Mouse (Mus musculus): ENCODE measurements around the gene Ddb1. TPM values are rescaled to one million over a fixed set of nuclear protein-coding genes. Genes with fewer than 3 reads are reported as not detected.

The Ddb1 gene
- polyA plus RNA-seq, 1 experiment from 2014 or later, result 176 TPM

DNA sequence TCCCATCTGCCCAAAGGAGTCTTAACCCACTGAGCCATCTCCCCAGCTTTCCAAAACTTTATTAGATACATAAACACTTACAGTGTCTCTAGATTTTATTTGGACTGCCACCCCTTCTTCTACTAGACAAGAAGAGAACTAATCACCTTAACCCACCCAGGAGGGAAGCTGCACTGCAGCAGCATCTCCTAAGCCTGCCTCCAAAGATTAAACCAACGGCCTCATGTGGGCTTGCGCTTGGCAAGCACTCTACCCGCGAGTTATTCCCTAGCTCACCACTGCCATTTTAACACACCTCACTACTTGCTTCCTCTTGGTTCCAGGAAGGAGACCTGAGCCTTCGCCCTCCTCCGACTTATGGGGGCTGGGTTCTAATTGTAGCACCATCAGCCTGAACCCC, 40.8 kb upstream of the Ddb1 start:
- Histone ChIP-seq H3K9me3 (ENCODE audit: control insufficient read depth, low read length) (no peaks in the 10 kb centered on the region), H3K4me2 (ENCODE audit: low read depth, low read length) (no peak overlapping the region), H3K36me3 (ENCODE audit: control insufficient read depth, insufficient read depth, low read length) (no peaks in the 10 kb centered on the region), H3K4me1 (ENCODE audit: control insufficient read depth, insufficient read depth, low read length) (no peaks in the 10 kb centered on the region), H3K9ac (replicated peaks; ENCODE audit: low read depth, low read length) (no peak overlapping the region), H3K27me3 (ENCODE audit: control insufficient read depth, insufficient read depth, low read length) (no peaks in the 10 kb centered on the region), H3K4me3 (ENCODE audit: low read depth, low read length) (no peak overlapping the region), H3K27ac (ENCODE audit: low read depth, low read length) (no peak overlapping the region)
- WGBS, result 80% methylated on average over 6 of the region's 6 CpGs
- no peak for ATAC-seq (ENCODE audit: low read depth)

DNA sequence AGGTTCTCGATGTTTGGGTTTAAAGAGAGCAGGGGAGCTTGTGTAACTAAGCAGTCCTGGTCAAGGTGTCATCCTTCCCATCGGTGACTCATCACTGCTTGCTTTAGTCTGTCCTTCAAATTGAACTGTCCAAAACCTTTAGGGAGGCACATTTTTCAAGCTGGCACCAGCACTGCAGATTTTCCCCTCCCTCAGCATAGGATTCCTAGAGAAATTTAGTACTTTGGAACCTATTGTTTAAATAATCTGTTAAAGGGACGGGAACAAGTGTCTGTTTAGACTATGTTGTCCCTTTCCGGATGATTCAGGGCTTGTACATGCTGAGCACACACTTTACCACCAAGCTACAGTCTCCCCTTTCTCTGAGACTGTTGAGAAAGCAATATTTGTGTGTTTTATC, 39.9 kb upstream of the Ddb1 start:
- H3K4me1 ChIP-seq (ENCODE audit: control insufficient read depth, insufficient read depth, low read length), result no peaks in the 10 kb centered on the region
- H3K27ac ChIP-seq (ENCODE audit: low read depth, low read length), result no peak overlapping the region
- no peak for ATAC-seq (ENCODE audit: low read depth)
- no peaks in the 10 kb centered on the region for H3K27me3 ChIP-seq (ENCODE audit: control insufficient read depth, insufficient read depth, low read length)
- H3K9ac ChIP-seq (replicated peaks; ENCODE audit: low read depth, low read length), result no peak overlapping the region
- no peak overlapping the region for H3K4me2 ChIP-seq (ENCODE audit: low read depth, low read length)
- 0 out of 2 replicates have a peak, but pooled peaks cover 5% of the 10 kb centered on the region for H3K36me3 ChIP-seq (ENCODE audit: control insufficient read depth, insufficient read depth, low read length)
- 88% methylated on average over 4 of the region's 4 CpGs for WGBS
- H3K4me3 ChIP-seq (ENCODE audit: low read depth, low read length), result no peak overlapping the region
- H3K9me3 ChIP-seq (ENCODE audit: control insufficient read depth, low read length), result no peaks in the 10 kb centered on the region

DNA sequence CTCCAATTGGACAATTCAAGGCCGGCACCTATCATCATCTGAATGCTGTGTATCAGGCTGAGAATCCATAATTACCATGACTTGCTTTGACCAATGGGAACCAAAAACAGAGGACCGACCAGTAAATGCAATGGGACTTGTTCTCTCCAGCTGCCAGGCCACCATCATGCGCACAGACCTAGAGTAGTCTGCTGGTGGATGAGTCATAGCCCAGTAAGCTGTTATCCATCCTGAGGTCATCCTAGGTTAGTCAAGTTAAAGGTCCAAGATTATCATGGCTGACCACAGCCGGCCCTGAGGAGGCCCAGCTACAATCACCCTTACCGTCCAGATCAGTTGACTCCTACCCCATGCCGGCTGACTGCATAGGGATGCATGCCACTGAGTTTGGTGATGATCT, 35.5 kb upstream of the Ddb1 start:
- 93% methylated on average over 6 of the region's 6 CpGs for WGBS
- H3K9ac ChIP-seq (replicated peaks; ENCODE audit: low read depth, low read length), result no peak overlapping the region
- H3K4me3 ChIP-seq (ENCODE audit: low read depth, low read length), result no peak overlapping the region
- no peak overlapping the region for H3K4me2 ChIP-seq (ENCODE audit: low read depth, low read length)
- H3K27me3 ChIP-seq (ENCODE audit: control insufficient read depth, insufficient read depth, low read length), result no peaks in the 10 kb centered on the region
- H3K27ac ChIP-seq (ENCODE audit: low read depth, low read length), result no peak overlapping the region
- ATAC-seq (ENCODE audit: low read depth), result no peak
- H3K36me3 ChIP-seq (ENCODE audit: control insufficient read depth, insufficient read depth, low read length), result peaks cover 17% of the 10 kb centered on the region
- H3K9me3 ChIP-seq (ENCODE audit: control insufficient read depth, low read length), result no peaks in the 10 kb centered on the region
- H3K4me1 ChIP-seq (ENCODE audit: control insufficient read depth, insufficient read depth, low read length), result no peaks in the 10 kb centered on the region

DNA sequence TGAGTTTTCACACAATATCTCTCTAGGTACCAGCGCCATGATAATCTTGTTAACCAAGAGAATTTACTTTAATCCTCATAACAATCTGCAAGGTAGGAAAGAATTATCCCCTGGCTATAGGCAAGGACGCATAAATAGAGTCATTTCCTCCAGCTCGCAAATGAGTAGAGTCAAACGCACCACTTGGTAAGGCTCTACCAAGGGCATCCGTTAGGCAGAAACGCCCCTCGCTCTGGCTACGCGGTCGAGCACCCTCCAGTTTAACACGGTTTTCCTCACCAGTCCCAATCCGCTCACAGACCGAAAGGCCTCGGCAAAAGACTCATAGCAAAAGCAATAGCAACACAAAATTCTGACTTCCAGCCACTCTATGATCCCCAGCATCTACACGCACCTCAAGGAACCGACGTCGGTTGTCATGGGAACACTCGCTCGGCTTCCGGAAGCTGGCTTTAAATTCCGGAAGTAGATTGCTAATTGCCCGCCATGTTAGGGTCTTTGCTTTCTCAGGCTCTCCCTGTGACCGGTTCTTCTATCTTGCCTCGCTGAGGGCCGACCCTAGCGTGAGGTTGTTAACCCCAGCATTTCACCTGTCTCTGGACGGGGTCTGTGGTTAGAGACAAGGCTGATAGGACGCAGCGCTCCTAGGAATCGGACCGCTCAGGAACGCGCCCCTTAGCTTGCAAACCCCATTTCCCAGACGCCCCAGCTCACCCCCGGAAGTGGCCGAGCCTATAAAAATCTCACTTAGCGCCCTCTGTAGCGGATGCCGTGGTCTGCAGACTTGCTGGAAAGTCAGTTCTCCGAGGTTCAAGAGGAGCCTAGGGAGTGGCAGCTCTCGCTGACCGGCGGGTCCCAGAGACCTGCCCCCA, 28.2 kb upstream of the Ddb1 start, which contains the start of the genes Cyb561a3 and Tmem138:
Gene Cyb561a3, plus strand, starts transcription at position 483 of the 872 bp plus-strand sequence.
Gene Tmem138, minus strand, starts transcription at position 673 of the 872 bp plus-strand sequence.
- Histone ChIP-seq H3K4me2 (ENCODE audit: low read depth, low read length) (peak within 1 kb of the TSS; percentile 56), H3K4me3 (ENCODE audit: low read depth, low read length) (peak within 1 kb of the TSS; percentile 66), H3K27ac (ENCODE audit: low read depth, low read length) (peak within 1 kb of the TSS; percentile 82), H3K36me3 (ENCODE audit: control insufficient read depth, insufficient read depth, low read length) (peaks cover 9% of the 10 kb centered on the region; the same call in 1 of the 2 replicates), H3K9me3 (ENCODE audit: control insufficient read depth, low read length) (no peaks in the 10 kb centered on the region), H3K4me1 (ENCODE audit: control insufficient read depth, insufficient read depth, low read length) (peaks cover 18% of the 10 kb centered on the region), H3K9ac (replicated peaks; ENCODE audit: low read depth, low read length) (peak within 1 kb of the TSS; percentile 55), H3K27me3 (ENCODE audit: control insufficient read depth, insufficient read depth, low read length) (no peaks in the 10 kb centered on the region)
- peak; percentile 97 for ATAC-seq (ENCODE audit: low read depth)
- whole genome bisulfite sequencing, result under 1% methylated on average over 44 of the region's 44 CpGs

DNA sequence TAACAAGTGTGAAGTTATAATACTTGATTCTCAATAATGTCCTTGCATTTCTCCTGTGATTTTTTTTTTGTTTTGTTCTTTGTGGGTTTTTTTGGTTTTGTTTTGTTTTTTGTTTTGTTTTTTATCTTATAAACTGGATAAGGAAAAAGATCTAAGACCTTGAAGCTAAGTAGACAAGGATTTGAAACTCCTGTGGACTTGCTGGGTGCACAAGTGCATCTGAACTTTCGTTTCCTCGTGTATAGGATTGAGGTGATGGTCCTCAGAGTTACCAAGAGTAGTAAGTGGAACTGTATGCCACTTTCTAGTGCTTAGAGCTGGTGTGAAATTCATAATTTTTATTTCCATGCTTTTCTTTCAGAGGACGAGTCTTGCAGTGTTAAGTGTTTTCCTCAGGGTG, 25.0 kb upstream of the Ddb1 start:
- H3K9me3 ChIP-seq (ENCODE audit: control insufficient read depth, low read length), result no peaks in the 10 kb centered on the region
- no peaks in the 10 kb centered on the region for H3K27me3 ChIP-seq (ENCODE audit: control insufficient read depth, insufficient read depth, low read length)
- no peak overlapping the region for H3K4me3 ChIP-seq (ENCODE audit: low read depth, low read length)
- H3K27ac ChIP-seq (ENCODE audit: low read depth, low read length), result no peak overlapping the region
- H3K4me2 ChIP-seq (ENCODE audit: low read depth, low read length), result no peak overlapping the region
- ATAC-seq (ENCODE audit: low read depth), result no peak
- whole genome bisulfite sequencing, result 89% methylated on average over 3 of the region's 3 CpGs
- no peak overlapping the region for H3K9ac ChIP-seq (replicated peaks; ENCODE audit: low read depth, low read length)
- peaks cover 18% of the 10 kb centered on the region for H3K4me1 ChIP-seq (ENCODE audit: control insufficient read depth, insufficient read depth, low read length)
- peaks cover 3% of the 10 kb centered on the region; the same call in 1 of the 2 replicates for H3K36me3 ChIP-seq (ENCODE audit: control insufficient read depth, insufficient read depth, low read length)

DNA sequence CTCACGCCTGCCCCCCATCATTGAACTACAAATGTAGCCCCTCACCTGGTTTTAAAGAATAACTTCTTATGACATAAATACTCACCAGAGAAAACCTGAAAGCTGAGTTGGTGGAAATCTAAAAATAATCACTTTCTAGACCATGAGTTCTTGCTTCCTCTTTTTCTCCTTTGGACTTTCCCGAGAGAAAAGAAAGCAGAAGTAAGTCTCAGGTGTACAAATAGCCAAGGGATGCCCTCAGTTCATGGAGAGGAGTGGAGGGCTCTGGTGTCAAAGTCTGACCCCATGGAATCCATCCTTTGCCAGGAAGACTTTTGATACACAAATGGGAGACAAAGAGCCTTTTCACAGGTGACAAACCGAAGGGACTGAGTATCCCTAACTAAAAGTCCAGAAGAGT, 24.4 kb upstream of the Ddb1 start:
- Histone ChIP-seq H3K27me3 (ENCODE audit: control insufficient read depth, insufficient read depth, low read length) (no peaks in the 10 kb centered on the region), H3K4me1 (ENCODE audit: control insufficient read depth, insufficient read depth, low read length) (peaks cover 15% of the 10 kb centered on the region), H3K4me3 (ENCODE audit: low read depth, low read length) (no peak overlapping the region), H3K9me3 (ENCODE audit: control insufficient read depth, low read length) (no peaks in the 10 kb centered on the region), H3K9ac (replicated peaks; ENCODE audit: low read depth, low read length) (no peak overlapping the region), H3K27ac (ENCODE audit: low read depth, low read length) (no peak overlapping the region), H3K4me2 (ENCODE audit: low read depth, low read length) (no peak overlapping the region), H3K36me3 (ENCODE audit: control insufficient read depth, insufficient read depth, low read length) (0 out of 2 replicates have a peak, but pooled peaks cover 3% of the 10 kb centered on the region)
- ATAC-seq (ENCODE audit: low read depth), result no peak
- WGBS, result 87% methylated on average over 3 of the region's 3 CpGs

DNA sequence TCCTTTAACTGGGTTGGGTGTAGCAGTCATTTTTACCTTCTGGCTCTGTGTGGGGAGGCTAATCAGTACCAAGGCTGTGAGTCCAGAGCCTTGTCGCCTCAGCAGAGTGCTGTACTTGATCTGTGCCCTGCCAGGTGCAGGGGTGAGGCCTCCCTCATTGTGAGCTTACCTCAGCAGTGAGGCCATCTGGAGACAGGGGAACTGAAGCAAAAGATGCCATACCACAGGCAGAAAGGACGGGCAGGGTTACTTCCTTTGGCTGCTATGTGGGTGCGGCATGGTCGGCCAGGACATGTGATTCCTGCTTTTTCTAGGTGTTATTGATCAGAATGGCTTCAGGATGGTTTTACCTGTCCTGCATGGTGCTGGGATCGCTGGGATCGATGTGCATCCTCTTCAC, 23.1 kb upstream of the Ddb1 start:
- H3K9me3 ChIP-seq (ENCODE audit: control insufficient read depth, low read length), result no peaks in the 10 kb centered on the region
- no peak overlapping the region for H3K27ac ChIP-seq (ENCODE audit: low read depth, low read length)
- H3K36me3 ChIP-seq (ENCODE audit: control insufficient read depth, insufficient read depth, low read length), result 0 out of 2 replicates have a peak, but pooled peaks cover 3% of the 10 kb centered on the region
- 88% methylated on average over 6 of the region's 6 CpGs for WGBS
- no peak overlapping the region for H3K4me3 ChIP-seq (ENCODE audit: low read depth, low read length)
- no peak overlapping the region for H3K4me2 ChIP-seq (ENCODE audit: low read depth, low read length)
- no peak for ATAC-seq (ENCODE audit: low read depth)
- H3K4me1 ChIP-seq (ENCODE audit: control insufficient read depth, insufficient read depth, low read length), result 0 out of 2 replicates have a peak, but pooled peaks cover 8% of the 10 kb centered on the region
- no peaks in the 10 kb centered on the region for H3K27me3 ChIP-seq (ENCODE audit: control insufficient read depth, insufficient read depth, low read length)
- no peak overlapping the region for H3K9ac ChIP-seq (replicated peaks; ENCODE audit: low read depth, low read length)

DNA sequence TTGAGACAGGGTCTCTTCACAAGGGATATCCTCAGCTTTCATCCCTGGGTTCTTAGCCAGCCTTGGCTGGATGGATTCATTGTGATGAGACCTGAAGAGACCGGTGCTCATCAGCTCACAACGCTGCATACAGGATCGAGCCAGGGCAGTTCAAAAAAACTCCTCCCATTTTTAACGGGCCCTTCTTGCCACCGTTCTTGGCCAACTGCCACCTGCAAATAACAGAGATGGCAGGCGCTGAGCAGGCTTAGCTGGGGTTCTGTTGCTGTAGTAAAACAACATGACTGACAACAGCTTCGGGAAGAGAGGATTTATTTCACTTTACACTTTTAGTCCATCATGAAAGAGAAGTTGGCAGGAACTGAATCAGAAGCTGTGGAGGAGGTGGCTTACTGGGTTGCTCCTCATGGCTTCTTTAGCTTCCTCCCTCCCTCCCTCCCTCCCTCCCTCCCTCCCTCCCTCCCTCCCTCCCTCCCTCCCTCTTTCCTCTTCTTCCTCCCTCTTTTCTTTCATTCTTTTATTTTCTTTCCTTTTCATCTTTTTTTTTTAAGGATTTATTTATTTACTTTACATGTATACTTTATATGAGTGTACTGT, 21.5 kb upstream of the Ddb1 start:
- Histone ChIP-seq H3K4me1 (ENCODE audit: control insufficient read depth, insufficient read depth, low read length) (no peaks in the 10 kb centered on the region), H3K27me3 (ENCODE audit: control insufficient read depth, insufficient read depth, low read length) (no peaks in the 10 kb centered on the region), H3K27ac (ENCODE audit: low read depth, low read length) (no peak overlapping the region), H3K4me3 (ENCODE audit: low read depth, low read length) (no peak overlapping the region), H3K4me2 (ENCODE audit: low read depth, low read length) (no peak overlapping the region), H3K9me3 (ENCODE audit: control insufficient read depth, low read length) (no peaks in the 10 kb centered on the region), H3K9ac (replicated peaks; ENCODE audit: low read depth, low read length) (no peak overlapping the region), H3K36me3 (ENCODE audit: control insufficient read depth, insufficient read depth, low read length) (peaks cover 7% of the 10 kb centered on the region; the same call in 1 of the 2 replicates)
- 60% methylated on average over 7 of the region's 7 CpGs for WGBS
- ATAC-seq (ENCODE audit: low read depth), result no peak

DNA sequence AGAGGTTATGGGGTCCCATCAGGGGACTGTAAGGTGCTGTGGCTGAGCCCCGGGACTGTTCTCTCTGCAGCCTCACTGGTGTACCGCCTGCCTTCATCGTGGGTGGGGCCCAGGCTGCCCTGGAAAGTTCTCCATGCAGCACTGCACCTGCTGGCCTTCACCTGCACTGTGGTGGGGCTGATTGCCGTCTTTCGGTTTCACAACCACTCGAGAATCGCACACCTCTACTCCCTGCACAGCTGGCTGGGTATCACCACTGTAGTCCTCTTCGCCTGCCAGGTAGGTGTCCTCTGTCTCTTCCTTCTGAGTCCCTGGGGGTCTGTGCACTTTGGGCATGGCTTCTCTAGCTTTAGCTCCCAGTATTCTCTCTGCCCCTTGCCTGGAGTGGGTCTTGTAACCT, 20.0 kb upstream of the Ddb1 start:
- ATAC-seq (ENCODE audit: low read depth), result no peak
- Histone ChIP-seq H3K4me3 (ENCODE audit: low read depth, low read length) (no peak overlapping the region), H3K4me2 (ENCODE audit: low read depth, low read length) (no peak overlapping the region), H3K27me3 (ENCODE audit: control insufficient read depth, insufficient read depth, low read length) (no peaks in the 10 kb centered on the region), H3K27ac (ENCODE audit: low read depth, low read length) (no peak overlapping the region), H3K9ac (replicated peaks; ENCODE audit: low read depth, low read length) (no peak overlapping the region), H3K36me3 (ENCODE audit: control insufficient read depth, insufficient read depth, low read length) (peaks cover 7% of the 10 kb centered on the region; the same call in 1 of the 2 replicates), H3K9me3 (ENCODE audit: control insufficient read depth, low read length) (no peaks in the 10 kb centered on the region), H3K4me1 (ENCODE audit: control insufficient read depth, insufficient read depth, low read length) (no peaks in the 10 kb centered on the region)
- WGBS, result 91% methylated on average over 8 of the region's 8 CpGs
